Mouse (Mus musculus) megakaryocyte, embryonic 14.5 days (primary cell): Measurements from ENCODE around the gene Uqcr10.

Experiments used
- FLI1 ChIP-seq: IDR thresholded peaks from 2 replicates; pipeline ENCODE4 v1.6.1; 2012; ENCODE audit warnings: low read length, inconsistent platforms, mixed read lengths
- GATA1 ChIP-seq: IDR thresholded peaks from 3 replicates; pipeline ENCODE4 v1.6.1; 2012; ENCODE audit warnings: mixed read lengths, low read length, inconsistent platforms, borderline replicate concordance

GRCm38 (mm10) chr11:4685071-4685470 is 19.1 kb downstream of the Uqcr10 start:
- TF ChIP-seq GATA1 (no peak), FLI1 (no peak)
